In the genomic region with DNA sequence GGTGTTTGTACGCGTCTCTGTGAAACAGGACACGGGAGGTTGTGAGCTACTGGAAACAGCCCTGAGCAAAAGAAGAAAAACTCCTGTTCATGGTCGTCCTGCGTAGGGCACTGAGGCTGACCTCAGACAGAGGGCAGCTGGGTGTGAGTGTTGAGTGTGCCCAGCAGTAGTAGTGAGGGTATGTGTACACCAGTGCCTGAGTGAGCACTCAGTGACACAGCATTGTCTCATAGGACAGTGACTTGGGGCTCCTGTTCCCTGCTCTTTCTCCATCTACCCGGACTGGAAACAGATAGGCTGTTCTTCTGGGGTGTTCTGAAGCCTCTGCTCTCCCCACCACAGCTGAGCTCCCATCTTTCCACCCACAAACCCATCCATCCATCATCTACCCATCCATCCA, we compare ENCODE assay signal across 21 mouse cellular contexts. TPM values are rescaled to one million over a fixed set of nuclear protein-coding genes. Genes with fewer than 3 reads are reported as not detected.
A peak's percentile ranks its signal among the peaks of the same experiment; 100 is the strongest.
DNase-seq lines count a peak whose midpoint lies in the region; ATAC-seq and TF ChIP-seq lines count a peak whose summit lies in the region.
"Had no signal": no experiment of that assay in that cellular context is flagged by ENCODE, and none has a peak within 500 bp of the region (broad histone marks: within the 10 kb centered on the region; RNA-seq: fewer than 3 reads in every experiment).

No protein-coding gene starts in this region.

- H3K27ac ChIP-seq in heart, embryonic 12.5 days (ENCODE audit: poor library complexity, severe bottlenecking), result no peak overlapping the region; the same call in 1 of the 2 replicates
- no peak overlapping the region for H3K27ac ChIP-seq in midbrain, embryonic 11.5 days (ENCODE audit: low read depth, low read length)
- H3K27ac ChIP-seq in midbrain, embryonic 14.5 days (replicated peaks; ENCODE audit: low read depth, low read length), result no peak overlapping the region
- peak overlapping the region; percentile 90 for H3K27ac ChIP-seq in liver, embryonic 14.5 days
- H3K27ac ChIP-seq: embryonic facial prominence, embryonic 15.5 days; forebrain, embryonic 12.5 days; hindbrain, embryonic 10.5 days; hindbrain, embryonic 14.5 days had no signal

- H3K36me3 ChIP-seq in heart, embryonic 12.5 days, result no peaks in the 10 kb centered on the region
- no peaks in the 10 kb centered on the region for H3K36me3 ChIP-seq in midbrain, embryonic 11.5 days (ENCODE audit: control insufficient read depth, insufficient read depth, low read length)
- no peaks in the 10 kb centered on the region for H3K36me3 ChIP-seq in midbrain, embryonic 14.5 days (ENCODE audit: control insufficient read depth, insufficient read depth, low read length)
- H3K36me3 ChIP-seq in liver, embryonic 14.5 days (replicated peaks; ENCODE audit: control insufficient read depth, insufficient read depth, low read depth), result no peaks in the 10 kb centered on the region
- H3K36me3 ChIP-seq: embryonic facial prominence, embryonic 15.5 days; forebrain, embryonic 12.5 days; hindbrain, embryonic 10.5 days had no signal

- TF ChIP-seq CTCF in liver, embryonic 14.5 days (IDR thresholded peaks at IDR 0.05; ENCODE audit: low read depth), result no peak

- H3K9me3 ChIP-seq in heart, embryonic 12.5 days (replicated peaks), result no peaks in the 10 kb centered on the region
- no peaks in the 10 kb centered on the region for H3K9me3 ChIP-seq in midbrain, embryonic 11.5 days (ENCODE audit: control insufficient read depth, low read length)
- no peaks in the 10 kb centered on the region for H3K9me3 ChIP-seq in midbrain, embryonic 14.5 days (ENCODE audit: control insufficient read depth, low read length)
- no peaks in the 10 kb centered on the region for H3K9me3 ChIP-seq in liver, embryonic 14.5 days (ENCODE audit: control insufficient read depth, low read length)
- H3K9me3 ChIP-seq: embryonic facial prominence, embryonic 15.5 days; forebrain, embryonic 12.5 days; hindbrain, embryonic 10.5 days had no signal

- peak overlapping the region; percentile 15; the same call in 1 of the 2 replicates for H3K4me2 ChIP-seq in heart, embryonic 12.5 days
- no peak overlapping the region for H3K4me2 ChIP-seq in midbrain, embryonic 11.5 days
- H3K4me2 ChIP-seq in midbrain, embryonic 14.5 days (ENCODE audit: low read length), result no peak overlapping the region
- peak overlapping the region; percentile 74 for H3K4me2 ChIP-seq in liver, embryonic 14.5 days (ENCODE audit: low read depth)
- H3K4me2 ChIP-seq: embryonic facial prominence, embryonic 15.5 days; forebrain, embryonic 12.5 days; hindbrain, embryonic 14.5 days had no signal

- H3K9ac ChIP-seq in heart, embryonic 12.5 days, result no peak overlapping the region
- no peak overlapping the region for H3K9ac ChIP-seq in midbrain, embryonic 11.5 days (ENCODE audit: low read length)
- H3K9ac ChIP-seq in midbrain, embryonic 14.5 days (replicated peaks; ENCODE audit: low read length), result no peak overlapping the region
- peak overlapping the region; percentile 78 for H3K9ac ChIP-seq in liver, embryonic 14.5 days (replicated peaks)
- H3K9ac ChIP-seq: embryonic facial prominence, embryonic 15.5 days; forebrain, embryonic 12.5 days; hindbrain, embryonic 14.5 days had no signal

- ATAC-seq in heart, embryonic 12.5 days (ENCODE audit: insufficient number of reproducible peaks, low FRiP score), result peak; percentile 80
- no peak for ATAC-seq in midbrain, embryonic 11.5 days (ENCODE audit: low FRiP score)
- no peak for ATAC-seq in midbrain, embryonic 14.5 days (ENCODE audit: low FRiP score, low TSS enrichment)
- no peak; the same call in 1 of the 2 replicates for ATAC-seq in liver, embryonic 14.5 days (ENCODE audit: insufficient read depth)
- ATAC-seq: activated CD4-positive, CD25-positive, alpha-beta regulatory T cell, adult 4 months; forebrain, embryonic 16.5 days; Patski had no signal

- intact Hi-C loops in heart, postnatal 36 days (cut with DNase I), result no loop called here

- no peak overlapping the region for H3K4me3 ChIP-seq in heart, embryonic 12.5 days
- H3K4me3 ChIP-seq in midbrain, embryonic 11.5 days (ENCODE audit: low read depth, low read length), result no peak overlapping the region
- H3K4me3 ChIP-seq in midbrain, embryonic 14.5 days (replicated peaks; ENCODE audit: low read depth, low read length), result no peak overlapping the region
- H3K4me3 ChIP-seq in liver, embryonic 14.5 days (ENCODE audit: insufficient read depth in 1 of 2, low read depth in 2 of 2, low read length in 2 of 2), result peak overlapping the region; percentile 37 to 52
- H3K4me3 ChIP-seq: embryonic facial prominence, embryonic 15.5 days; forebrain, embryonic 12.5 days; hindbrain, embryonic 10.5 days had no signal

- no peaks in the 10 kb centered on the region for H3K27me3 ChIP-seq in heart, embryonic 12.5 days (replicated peaks)
- H3K27me3 ChIP-seq in midbrain, embryonic 11.5 days (ENCODE audit: control insufficient read depth, insufficient read depth, low read length), result no peaks in the 10 kb centered on the region
- H3K27me3 ChIP-seq in midbrain, embryonic 14.5 days (ENCODE audit: control insufficient read depth, insufficient read depth, low read length), result no peaks in the 10 kb centered on the region
- H3K27me3 ChIP-seq in liver, embryonic 14.5 days (ENCODE audit: control insufficient read depth, insufficient read depth, low read length), result no peaks in the 10 kb centered on the region
- H3K27me3 ChIP-seq: embryonic facial prominence, embryonic 15.5 days; Patski had no signal

- 83% methylated on average over 6 of the region's 6 CpGs for WGBS in heart, embryonic 12.5 days
- 93% methylated on average over 6 of the region's 6 CpGs for WGBS in midbrain, embryonic 11.5 days
- WGBS in midbrain, embryonic 14.5 days, result 88% methylated on average over 6 of the region's 6 CpGs
- 83% methylated on average over 6 of the region's 6 CpGs for WGBS in liver, embryonic 14.5 days (ENCODE audit: insufficient replicate concordance)

- H3K4me1 ChIP-seq in heart, embryonic 12.5 days (replicated peaks), result peaks cover 39% of the 10 kb centered on the region
- no peaks in the 10 kb centered on the region for H3K4me1 ChIP-seq in midbrain, embryonic 11.5 days (ENCODE audit: control insufficient read depth, insufficient read depth, low read length)
- no peaks in the 10 kb centered on the region for H3K4me1 ChIP-seq in midbrain, embryonic 14.5 days (ENCODE audit: control insufficient read depth, insufficient read depth, low read length)
- H3K4me1 ChIP-seq in liver, embryonic 14.5 days (replicated peaks; ENCODE audit: control insufficient read depth in 2 of 2, insufficient read depth in 2 of 2, low read length in 1 of 2), result peaks cover 82 to 85% of the 10 kb centered on the region in 2 experiments
- H3K4me1 ChIP-seq: embryonic facial prominence, embryonic 15.5 days; forebrain, embryonic 12.5 days had no signal

- no peak for DNase-seq in heart, postnatal 36 days
- DNase-seq in midbrain, embryonic 11.5 days (ENCODE audit: low spot score, missing footprints), result peak; percentile 45
- no peak for DNase-seq in midbrain, embryonic 14.5 days
- no peak for DNase-seq in liver, embryonic 14.5 days (ENCODE audit: low read depth in 3 of 3, low spot score in 3 of 3)
- DNase-seq in thymus, postnatal 0 days (ENCODE audit: low spot score), result no peak
- no peak for DNase-seq in layer of hippocampus, adult 9-11 months
- DNase-seq: adrenal gland, adult 2 months; adrenal gland, postnatal 25 days; cerebellum, adult 8-10 months; embryo, embryonic 11 days; gastrocnemius, postnatal 10 days; heart, adult 18-20 months; heart, postnatal 14 days had no signal

- no peak for TF ChIP-seq EP300 in liver, embryonic 14.5 days (IDR thresholded peaks at IDR 0.05; ENCODE audit: low read depth)

RNA-seq across cellular contexts. Expression of a gene that starts 13.3 kb away (rescaled TPM):
- polyA plus RNA-seq in heart, embryonic 12.5 days (2016; fragmentation: Nextera tagmentation; extraction: Ambion mirVana), result 21.0 and 21.3 TPM in 2 replicates
- total RNA-seq in heart, postnatal 36 days (2021), result 10 to 100 TPM; 10.3 to 14.2 TPM
- polyA plus RNA-seq in midbrain, embryonic 11.5 days (2014; fragmentation: Nextera tagmentation; extraction: Ambion mirVana), result 20.8 and 23.3 TPM in 2 replicates
- polyA plus RNA-seq in midbrain, embryonic 14.5 days (2014; fragmentation: Nextera tagmentation; extraction: Ambion mirVana), result 28.6 and 28.8 TPM in 2 replicates
- polyA plus RNA-seq in liver, embryonic 14.5 days (2012; rRNA removed), result 10.6 and 10.9 TPM in 2 replicates
- 11.9 and 14.4 TPM in 2 replicates for polyA plus RNA-seq in liver, embryonic 14.5 days (2014; fragmentation: Nextera tagmentation; extraction: Ambion mirVana)
- 37.3 and 42.2 TPM in 2 replicates for polyA plus RNA-seq in thymus, postnatal 0 days (2015; fragmentation: Nextera tagmentation; extraction: Ambion mirVana)

RNA-seq across cellular contexts. Expression of a gene that starts 39.3 kb away (rescaled TPM):
- polyA plus RNA-seq in heart, embryonic 12.5 days (2016; fragmentation: Nextera tagmentation; extraction: Ambion mirVana), result 35.1 and 37.2 TPM in 2 replicates
- 10 to 100 TPM; 75.5 to 90.6 TPM for total RNA-seq in heart, postnatal 36 days (2021)
- polyA plus RNA-seq in midbrain, embryonic 11.5 days (2014; fragmentation: Nextera tagmentation; extraction: Ambion mirVana), result 32.9 and 35.6 TPM in 2 replicates
- 38.8 and 53.7 TPM in 2 replicates for polyA plus RNA-seq in midbrain, embryonic 14.5 days (2014; fragmentation: Nextera tagmentation; extraction: Ambion mirVana)
- polyA plus RNA-seq in liver, embryonic 14.5 days (2012; rRNA removed), result 13.9 and 16.2 TPM in 2 replicates
- 22.7 and 24.1 TPM in 2 replicates for polyA plus RNA-seq in liver, embryonic 14.5 days (2014; fragmentation: Nextera tagmentation; extraction: Ambion mirVana)
- 20.9 and 27.1 TPM in 2 replicates for polyA plus RNA-seq in thymus, postnatal 0 days (2015; fragmentation: Nextera tagmentation; extraction: Ambion mirVana)

Comparison
In these comparisons a context has a peak if more than half of its experiments do, and no peak if none do; other contexts are left out.
1. H3K4me2 ChIP-seq: peak in heart, embryonic 12.5 days (single experiment) and liver, embryonic 14.5 days (single experiment); none in midbrain, embryonic 11.5 days (single experiment) and midbrain, embryonic 14.5 days (single experiment).
2. H3K4me3 ChIP-seq: peak in liver, embryonic 14.5 days (2 of 2); none in heart, embryonic 12.5 days (single experiment), midbrain, embryonic 11.5 days (single experiment) and midbrain, embryonic 14.5 days (single experiment).